Mouse (Mus musculus) adrenal gland, postnatal 4 days (tissue): ENCODE results near the gene Uqcrfs1. TPM values are rescaled to one million over a fixed set of nuclear protein-coding genes. Genes with fewer than 3 reads are reported as not detected.

ENCODE experiments used
- DNase-seq, 2 experiments: peaks; one replicate each; pipeline ENCODE4 v3.0.0; 2021 to 2022; ENCODE audit warnings: low spot score in 2 of 2, mixed read lengths in 2 of 2
- total RNA-seq, 2 experiments: library from RNA; stranded (reverse); gene quantifications; 2 replicates each; pipeline ENCODE4 v1.2.3; 2021

The Uqcrfs1 gene
- total RNA-seq, 2 experiments from 2014 or later, result 252 to 259 TPM

DNA sequence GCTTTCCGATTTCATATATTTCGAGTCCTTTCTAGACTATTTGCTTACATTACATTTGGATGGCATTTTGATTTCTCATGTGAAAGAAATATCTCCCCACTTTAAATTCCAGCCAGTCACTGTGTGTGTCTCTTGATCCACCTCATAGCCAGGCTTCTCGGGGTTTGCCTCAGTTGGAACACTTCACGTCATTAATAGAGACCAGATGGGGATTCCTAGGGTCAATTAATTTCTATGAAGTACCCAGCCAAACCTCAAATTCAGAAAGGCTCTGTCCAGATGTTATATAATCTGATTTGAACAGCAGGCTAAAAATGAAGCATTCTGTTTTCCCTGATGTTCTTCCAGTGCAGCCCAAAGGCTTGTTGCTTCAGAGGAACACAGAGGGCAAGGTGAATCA lies 37.5 kb downstream of the Uqcrfs1 start:
- no peak for DNase-seq

DNA sequence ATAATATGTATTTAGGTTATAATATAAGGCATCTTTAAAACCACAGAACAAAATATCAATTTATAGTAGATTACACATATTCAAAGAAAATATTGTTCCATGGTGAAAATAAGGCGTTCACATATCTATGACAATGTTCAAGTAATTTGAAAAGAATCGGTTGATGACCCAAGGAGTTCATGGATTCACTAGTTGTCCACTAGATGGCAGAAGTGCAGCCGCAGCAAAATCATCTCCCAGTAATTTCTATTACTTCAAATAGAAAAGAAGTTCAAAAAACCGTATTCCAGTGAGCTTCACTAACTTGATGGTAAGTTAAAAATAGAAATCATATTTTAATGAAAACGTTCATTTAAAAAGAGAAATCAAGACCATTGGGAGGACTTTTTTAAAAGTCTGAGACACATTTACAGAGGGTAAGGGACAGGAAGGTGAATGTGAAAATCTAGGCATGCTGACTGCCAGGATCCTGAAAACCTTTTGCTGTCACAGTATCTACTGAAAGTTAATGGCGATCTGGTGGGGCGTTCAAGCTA lies 43.2 kb downstream of the Uqcrfs1 start:
- no peak for DNase-seq

Other genes with a start within 250 kb of the Uqcrfs1 start
- gene Agtr1a, start 208.9 kb downstream of the Uqcrfs1 start, total RNA-seq, result 100 to 1,000 TPM; 151 to 162 TPM
- 10 to 100 TPM; 33.3 to 36.5 TPM for gene Dusp22, start 114.6 kb upstream of the Uqcrfs1 start, total RNA-seq
- gene Irf4, start 203.9 kb upstream of the Uqcrfs1 start, total RNA-seq, result 1 to 10 TPM in 1 of 2 experiments, under 1 TPM in 1; 0.90 to 1.5 TPM